Mouse (Mus musculus): ENCODE results near the gene Gng8. TPM values are rescaled to one million over a fixed set of nuclear protein-coding genes. Genes with fewer than 3 reads are reported as not detected.

The Gng8 gene
- polyA plus RNA-seq, 2 experiments: 17.8 to 63.3 TPM

DNA sequence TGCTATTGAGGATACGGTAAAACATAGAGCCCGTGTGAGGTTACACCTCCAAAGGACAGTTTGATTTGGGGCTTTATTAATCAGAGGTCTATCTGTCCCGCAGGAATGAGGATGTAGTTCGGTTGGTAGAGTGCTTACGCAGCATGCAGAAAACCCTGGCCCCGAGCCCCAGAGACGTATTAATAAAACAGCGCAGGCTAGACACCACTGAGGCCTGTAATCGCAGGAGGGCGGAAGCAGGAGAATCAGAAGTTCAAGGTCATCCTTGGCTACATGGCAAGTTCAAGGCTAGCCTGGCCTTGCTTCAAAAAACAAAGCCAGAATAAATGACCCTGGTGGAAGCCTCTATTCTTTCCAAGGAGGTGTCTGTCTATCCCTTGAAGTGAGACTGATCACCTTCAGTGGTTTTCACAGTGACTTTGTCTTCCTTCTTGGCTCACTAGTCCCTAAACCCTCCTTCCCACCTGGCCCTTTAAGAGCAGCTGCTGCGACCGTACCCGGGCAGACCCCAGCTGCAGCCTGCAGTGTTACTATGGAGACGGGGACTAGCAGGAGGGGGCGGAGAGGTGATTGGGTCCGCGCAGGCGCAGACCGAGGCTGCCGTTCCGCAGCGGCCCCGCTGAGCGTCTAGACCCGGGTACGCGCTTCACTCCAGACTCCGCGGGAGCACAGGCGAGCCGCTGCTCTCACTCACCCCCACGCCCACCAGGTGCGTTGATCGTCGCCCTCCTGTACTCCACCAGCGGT, 52.6 kb downstream of the Gng8 start, which contains the start of gene Pnmal2:
Pnmal2 (plus strand) TSS at position 622 of the 747 bp plus-strand sequence.
- Histone ChIP-seq H3K9me3 (ENCODE audit: control insufficient read depth, low read length) (no peaks in the 10 kb centered on the region), H3K4me3 (replicated peaks; ENCODE audit: low read length) (peak within 1 kb of the TSS; percentile 55), H3K4me2 (replicated peaks; ENCODE audit: low read depth, low read length, severe bottlenecking) (peak within 1 kb of the TSS; percentile 79), H3K27me3 (ENCODE audit: control insufficient read depth, insufficient read depth, low read length) (peaks cover 34% of the 10 kb centered on the region), H3K4me1 (ENCODE audit: control insufficient read depth, insufficient read depth, low read length) (peaks cover 48% of the 10 kb centered on the region), H3K36me3 (ENCODE audit: control insufficient read depth, insufficient read depth, low read length) (no peaks in the 10 kb centered on the region), H3K27ac (replicated peaks; ENCODE audit: low read depth, low read length) (peak within 1 kb of the TSS; percentile 50; the same call in 1 of the 2 replicates), H3K9ac (ENCODE audit: low read depth, low read length, severe bottlenecking) (peak within 1 kb of the TSS; percentile 67)
- ATAC-seq (ENCODE audit: low FRiP score, low read depth): peak; percentile 85
- TF ChIP-seq POLR2A (IDR thresholded peaks at IDR 0.05; ENCODE audit: borderline replicate concordance, extremely low read depth, insufficient read depth, insufficient read length): no peak
- 13% methylated on average over 36 of the region's 36 CpGs for WGBS
- DNase-seq (ENCODE audit: low spot score): peak; percentile 94

GRCm38 (mm10) chr7:16944808-16945315, 53.3 kb downstream of the Gng8 start:
- no peaks in the 10 kb centered on the region for H3K36me3 ChIP-seq (ENCODE audit: control insufficient read depth, insufficient read depth, low read length)
- DNase-seq (ENCODE audit: low spot score) (no peak), ATAC-seq (ENCODE audit: low FRiP score, low read depth) (no peak)
- H3K9ac ChIP-seq (ENCODE audit: low read depth, low read length, severe bottlenecking): peak overlapping the region; percentile 67
- TF ChIP-seq POLR2A (IDR thresholded peaks at IDR 0.05; ENCODE audit: borderline replicate concordance, extremely low read depth, insufficient read depth, insufficient read length): no peak
- H3K27ac ChIP-seq (replicated peaks; ENCODE audit: low read depth, low read length): peak overlapping the region; percentile 50; the same call in 1 of the 2 replicates
- WGBS: 3% methylated on average over 21 of the region's 22 CpGs
- H3K9me3 ChIP-seq (ENCODE audit: control insufficient read depth, low read length): no peaks in the 10 kb centered on the region
- peaks cover 34% of the 10 kb centered on the region for H3K27me3 ChIP-seq (ENCODE audit: control insufficient read depth, insufficient read depth, low read length)
- peak overlapping the region; percentile 55 for H3K4me3 ChIP-seq (replicated peaks; ENCODE audit: low read length)
- H3K4me1 ChIP-seq (ENCODE audit: control insufficient read depth, insufficient read depth, low read length): peaks cover 53% of the 10 kb centered on the region
- H3K4me2 ChIP-seq (replicated peaks; ENCODE audit: low read depth, low read length, severe bottlenecking): peak overlapping the region; percentile 79

Other genes starting within 250 kb of the Gng8 start
- gene Ceacam15, start 216.1 kb upstream of the Gng8 start, polyA plus RNA-seq (2012; rRNA removed): not detected in 2 replicates
- gene Ceacam15, start 216.1 kb upstream of the Gng8 start, polyA plus RNA-seq (2014; fragmentation: Nextera tagmentation; extraction: Ambion mirVana): not detected in 2 replicates
- 0.04 and 0.10 TPM in 2 replicates for gene Ceacam9, start 169.9 kb upstream of the Gng8 start, polyA plus RNA-seq (2012; rRNA removed)
- gene Ceacam9, start 169.9 kb upstream of the Gng8 start, polyA plus RNA-seq (2014; fragmentation: Nextera tagmentation; extraction: Ambion mirVana): not detected in 2 replicates
- 271 and 297 TPM in 2 replicates for gene Ap2s1, start 153.4 kb upstream of the Gng8 start, polyA plus RNA-seq (2012; rRNA removed)
- gene Ap2s1, start 153.4 kb upstream of the Gng8 start, polyA plus RNA-seq (2014; fragmentation: Nextera tagmentation; extraction: Ambion mirVana): 271 and 295 TPM in 2 replicates
- 80.3 and 96.1 TPM in 2 replicates for gene Slc1a5, start 110.4 kb upstream of the Gng8 start, polyA plus RNA-seq (2012; rRNA removed)
- gene Slc1a5, start 110.4 kb upstream of the Gng8 start, polyA plus RNA-seq (2014; fragmentation: Nextera tagmentation; extraction: Ambion mirVana): 21.7 and 24.4 TPM in 2 replicates
- 197 and 280 TPM in 2 replicates for gene Strn4, start 75.9 kb upstream of the Gng8 start, polyA plus RNA-seq (2012; rRNA removed)
- 109 and 137 TPM in 2 replicates for gene Strn4, start 75.9 kb upstream of the Gng8 start, polyA plus RNA-seq (2014; fragmentation: Nextera tagmentation; extraction: Ambion mirVana)
- gene Fkrp, start 75.1 kb upstream of the Gng8 start, polyA plus RNA-seq (2012; rRNA removed): 29.9 and 37.6 TPM in 2 replicates
- gene Fkrp, start 75.1 kb upstream of the Gng8 start, polyA plus RNA-seq (2014; fragmentation: Nextera tagmentation; extraction: Ambion mirVana): 26.9 and 32.6 TPM in 2 replicates
- gene Prkd2, start 48.9 kb upstream of the Gng8 start, polyA plus RNA-seq (2012; rRNA removed): 35.9 and 48.9 TPM in 2 replicates
- 19.2 and 22.1 TPM in 2 replicates for gene Prkd2, start 48.9 kb upstream of the Gng8 start, polyA plus RNA-seq (2014; fragmentation: Nextera tagmentation; extraction: Ambion mirVana)
- 64.3 and 89.3 TPM in 2 replicates for gene Dact3, start 16.5 kb upstream of the Gng8 start, polyA plus RNA-seq (2012; rRNA removed)
- gene Dact3, start 16.5 kb upstream of the Gng8 start, polyA plus RNA-seq (2014; fragmentation: Nextera tagmentation; extraction: Ambion mirVana): 11.5 and 13.7 TPM in 2 replicates
- gene Ptgir, start 14.7 kb downstream of the Gng8 start, polyA plus RNA-seq (2012; rRNA removed): 3.6 and 4.1 TPM in 2 replicates
- 2.3 and 2.8 TPM in 2 replicates for gene Ptgir, start 14.7 kb downstream of the Gng8 start, polyA plus RNA-seq (2014; fragmentation: Nextera tagmentation; extraction: Ambion mirVana)
- gene Calm3, start 32.3 kb downstream of the Gng8 start, polyA plus RNA-seq (2012; rRNA removed): 281 and 320 TPM in 2 replicates
- gene Calm3, start 32.3 kb downstream of the Gng8 start, polyA plus RNA-seq (2014; fragmentation: Nextera tagmentation; extraction: Ambion mirVana): 156 and 164 TPM in 2 replicates
- 12.8 and 13.9 TPM in 2 replicates for gene Pnmal2, start 52.9 kb downstream of the Gng8 start, polyA plus RNA-seq (2012; rRNA removed)
- 16.5 and 18.8 TPM in 2 replicates for gene Pnmal2, start 52.9 kb downstream of the Gng8 start, polyA plus RNA-seq (2014; fragmentation: Nextera tagmentation; extraction: Ambion mirVana)
- gene Pnmal1, start 67.9 kb downstream of the Gng8 start, polyA plus RNA-seq (2012; rRNA removed): 0.33 and 0.49 TPM in 2 replicates
- 0.43 and 0.58 TPM in 2 replicates for gene Pnmal1, start 67.9 kb downstream of the Gng8 start, polyA plus RNA-seq (2014; fragmentation: Nextera tagmentation; extraction: Ambion mirVana)
- 0.29 and 0.34 TPM in 2 replicates for gene Gm42372, start 91.3 kb downstream of the Gng8 start, polyA plus RNA-seq (2012; rRNA removed)
- gene Gm42372, start 91.3 kb downstream of the Gng8 start, polyA plus RNA-seq (2014; fragmentation: Nextera tagmentation; extraction: Ambion mirVana): 0.17 and 0.23 TPM in 2 replicates
- gene Ccdc8, start 100.9 kb downstream of the Gng8 start, polyA plus RNA-seq (2012; rRNA removed): 39.7 and 40.7 TPM in 2 replicates
- 25.5 and 27.2 TPM in 2 replicates for gene Ccdc8, start 100.9 kb downstream of the Gng8 start, polyA plus RNA-seq (2014; fragmentation: Nextera tagmentation; extraction: Ambion mirVana)
- gene Ppp5c, start 136.1 kb downstream of the Gng8 start, polyA plus RNA-seq (2012; rRNA removed): 193 and 237 TPM in 2 replicates
- gene Ppp5c, start 136.1 kb downstream of the Gng8 start, polyA plus RNA-seq (2014; fragmentation: Nextera tagmentation; extraction: Ambion mirVana): 100 and 105 TPM in 2 replicates
- gene Hif3a, start 170.6 kb downstream of the Gng8 start, polyA plus RNA-seq (2012; rRNA removed): 28.2 and 39.6 TPM in 2 replicates
- 23.7 and 26.6 TPM in 2 replicates for gene Hif3a, start 170.6 kb downstream of the Gng8 start, polyA plus RNA-seq (2014; fragmentation: Nextera tagmentation; extraction: Ambion mirVana)
- 0.23 TPM in 2 replicates for gene Psg16, start 182.3 kb downstream of the Gng8 start, polyA plus RNA-seq (2012; rRNA removed)
- gene Psg16, start 182.3 kb downstream of the Gng8 start, polyA plus RNA-seq (2014; fragmentation: Nextera tagmentation; extraction: Ambion mirVana): 0.12 and 0.33 TPM in 2 replicates